Mouse (Mus musculus): ENCODE results near the gene Sh3bgr.

DNA sequence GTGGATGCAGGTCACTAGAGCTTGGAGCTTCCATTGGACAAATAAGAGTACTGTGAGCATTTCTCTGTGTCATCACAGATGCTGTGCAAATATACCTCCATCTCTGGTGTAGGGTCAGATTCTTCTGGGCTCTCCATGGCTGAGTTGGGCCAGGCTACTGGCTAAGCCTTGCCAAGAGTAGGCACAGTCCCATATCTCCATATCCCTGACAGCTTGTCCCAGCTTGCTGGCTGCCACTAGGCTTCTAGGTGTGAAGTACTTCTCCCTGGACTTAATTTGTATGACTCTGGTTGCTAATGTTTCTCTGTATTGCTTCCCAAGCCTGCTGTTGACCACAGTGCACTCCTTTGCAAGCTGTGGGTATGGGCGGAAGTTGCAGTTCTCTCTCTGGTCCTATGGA, 51.9 kb downstream of the Sh3bgr start:
- TF ChIP-seq CTCF (IDR thresholded peaks at IDR 0.05; ENCODE audit: control insufficient read depth, insufficient read depth, insufficient read length), result no peak
- TF ChIP-seq MAX (IDR thresholded peaks at IDR 0.05), result no peak

Measured in C2C12 (cell line).